Mouse (Mus musculus): ENCODE results near the gene Clec1b. TPM values are rescaled to one million over a fixed set of nuclear protein-coding genes. Genes with fewer than 3 reads are reported as not detected.
A peak's percentile ranks its signal among the peaks of the same experiment; 100 is the strongest.

The Clec1b gene
- polyA plus RNA-seq, 1 experiment, result 2.7 TPM

- H3K4me3 ChIP-seq (replicated peaks; ENCODE audit: extremely low read depth, low read depth, low read length), result no peak overlapping the region
- peaks cover 2% of the 10 kb centered on the region; the same call in 1 of the 2 replicates for H3K4me1 ChIP-seq (ENCODE audit: control insufficient read depth, insufficient read depth, low read length)
- no peak for DNase-seq
- 87% methylated on average over 6 of the region's 6 CpGs for WGBS
- TF ChIP-seq POLR2A (IDR thresholded peaks at IDR 0.05; ENCODE audit: borderline replicate concordance, extremely low read depth, low read depth, low read length) (no peak), CTCF (IDR thresholded peaks at IDR 0.05; ENCODE audit: insufficient read depth, low read length) (no peak)
Measured at GRCm38 (mm10) chr6:129403391-129403790, 6.3 kb downstream of the Clec1b start.

GRCm38 (mm10) chr6:129405999-129406398 lies 8.9 kb downstream of the Clec1b start:
- TF ChIP-seq POLR2A (IDR thresholded peaks at IDR 0.05; ENCODE audit: borderline replicate concordance, extremely low read depth, low read depth, low read length) (no peak), CTCF (IDR thresholded peaks at IDR 0.05; ENCODE audit: insufficient read depth, low read length) (no peak)
- H3K4me1 ChIP-seq (ENCODE audit: control insufficient read depth, insufficient read depth, low read length), result peaks cover 2% of the 10 kb centered on the region; the same call in 1 of the 2 replicates
- DNase-seq, result no peak
- no peak overlapping the region for H3K4me3 ChIP-seq (replicated peaks; ENCODE audit: extremely low read depth, low read depth, low read length)

- no peak for DNase-seq
- 20% methylated on average over 2 of the region's 2 CpGs for WGBS
- Histone ChIP-seq H3K4me1 (ENCODE audit: control insufficient read depth, insufficient read depth, low read length) (peaks cover 2% of the 10 kb centered on the region; the same call in 1 of the 2 replicates), H3K4me3 (replicated peaks; ENCODE audit: extremely low read depth, low read depth, low read length) (no peak overlapping the region)
- TF ChIP-seq CTCF (IDR thresholded peaks at IDR 0.05; ENCODE audit: insufficient read depth, low read length), result no peak
- TF ChIP-seq POLR2A (IDR thresholded peaks at IDR 0.05; ENCODE audit: borderline replicate concordance, extremely low read depth, low read depth, low read length), result no peak
Measured at GRCm38 (mm10) chr6:129407324-129407723, 10.2 kb downstream of the Clec1b start.

- peaks cover 2% of the 10 kb centered on the region; the same call in 1 of the 2 replicates for H3K4me1 ChIP-seq (ENCODE audit: control insufficient read depth, insufficient read depth, low read length)
- DNase-seq, result no peak
- TF ChIP-seq CTCF (IDR thresholded peaks at IDR 0.05; ENCODE audit: insufficient read depth, low read length) (no peak), POLR2A (IDR thresholded peaks at IDR 0.05; ENCODE audit: borderline replicate concordance, extremely low read depth, low read depth, low read length) (no peak)
- H3K4me3 ChIP-seq (replicated peaks; ENCODE audit: extremely low read depth, low read depth, low read length), result no peak within 1 kb of the TSS
- WGBS, result 85% methylated on average over 2 of the region's 2 CpGs
Measured at GRCm38 (mm10) chr6:129408562-129408961, 11.5 kb downstream of the Clec1b start, which contains the start of gene Clec9a. Clec9a (plus strand) TSS chr6:129408862.

- Histone ChIP-seq H3K4me3 (replicated peaks; ENCODE audit: extremely low read depth, low read depth, low read length) (no peak overlapping the region), H3K4me1 (ENCODE audit: control insufficient read depth, insufficient read depth, low read length) (no peaks in the 10 kb centered on the region)
- no peak for TF ChIP-seq POLR2A (IDR thresholded peaks at IDR 0.05; ENCODE audit: borderline replicate concordance, extremely low read depth, low read depth, low read length)
- TF ChIP-seq CTCF (IDR thresholded peaks at IDR 0.05; ENCODE audit: insufficient read depth, low read length), result no peak
- DNase-seq, result no peak
- 74% methylated on average over 1 of the region's 1 CpGs for WGBS
Measured at GRCm38 (mm10) chr6:129414177-129414576, 17.1 kb downstream of the Clec1b start.

GRCm38 (mm10) chr6:129422311-129422710 lies 25.2 kb downstream of the Clec1b start:
- Histone ChIP-seq H3K4me3 (replicated peaks; ENCODE audit: extremely low read depth, low read depth, low read length) (no peak overlapping the region), H3K4me1 (ENCODE audit: control insufficient read depth, insufficient read depth, low read length) (peaks cover 13% of the 10 kb centered on the region)
- no peak for DNase-seq
- 49% methylated on average over 3 of the region's 3 CpGs for WGBS
- TF ChIP-seq CTCF (IDR thresholded peaks at IDR 0.05; ENCODE audit: insufficient read depth, low read length) (no peak), POLR2A (IDR thresholded peaks at IDR 0.05; ENCODE audit: borderline replicate concordance, extremely low read depth, low read depth, low read length) (no peak)

- no peak overlapping the region for H3K4me3 ChIP-seq (replicated peaks; ENCODE audit: extremely low read depth, low read depth, low read length)
- no peak for TF ChIP-seq POLR2A (IDR thresholded peaks at IDR 0.05; ENCODE audit: borderline replicate concordance, extremely low read depth, low read depth, low read length)
- TF ChIP-seq CTCF (IDR thresholded peaks at IDR 0.05; ENCODE audit: insufficient read depth, low read length), result no peak
- no peak for DNase-seq
- WGBS, result 49% methylated on average over 4 of the region's 4 CpGs
- H3K4me1 ChIP-seq (ENCODE audit: control insufficient read depth, insufficient read depth, low read length), result peaks cover 13% of the 10 kb centered on the region
Measured at GRCm38 (mm10) chr6:129423040-129423733, 26.1 kb downstream of the Clec1b start.

- H3K4me1 ChIP-seq (ENCODE audit: control insufficient read depth, insufficient read depth, low read length), result peaks cover 13% of the 10 kb centered on the region
- H3K4me3 ChIP-seq (replicated peaks; ENCODE audit: extremely low read depth, low read depth, low read length), result no peak overlapping the region
- TF ChIP-seq POLR2A (IDR thresholded peaks at IDR 0.05; ENCODE audit: borderline replicate concordance, extremely low read depth, low read depth, low read length), result no peak
- peak; percentile 84 for TF ChIP-seq CTCF (IDR thresholded peaks at IDR 0.05; ENCODE audit: insufficient read depth, low read length)
- WGBS, result 29% methylated on average over 1 of the region's 1 CpGs
- DNase-seq, result peak; percentile 71
Measured at GRCm38 (mm10) chr6:129423734-129424072, 26.6 kb downstream of the Clec1b start.

- TF ChIP-seq CTCF (IDR thresholded peaks at IDR 0.05; ENCODE audit: insufficient read depth, low read length) (no peak), POLR2A (IDR thresholded peaks at IDR 0.05; ENCODE audit: borderline replicate concordance, extremely low read depth, low read depth, low read length) (peak; percentile 68; the same call in 1 of the 2 replicates)
- Histone ChIP-seq H3K4me1 (ENCODE audit: control insufficient read depth, insufficient read depth, low read length) (peaks cover 13% of the 10 kb centered on the region), H3K4me3 (replicated peaks; ENCODE audit: extremely low read depth, low read depth, low read length) (no peak overlapping the region)
- 35% methylated on average over 5 of the region's 5 CpGs for WGBS
- DNase-seq, result no peak
Measured at GRCm38 (mm10) chr6:129425217-129425616, 28.1 kb downstream of the Clec1b start.

GRCm38 (mm10) chr6:129425812-129426211 lies 28.7 kb downstream of the Clec1b start:
- no peak overlapping the region for H3K4me3 ChIP-seq (replicated peaks; ENCODE audit: extremely low read depth, low read depth, low read length)
- WGBS, result 30% methylated on average over 5 of the region's 5 CpGs
- DNase-seq, result peak; percentile 41
- TF ChIP-seq POLR2A (IDR thresholded peaks at IDR 0.05; ENCODE audit: borderline replicate concordance, extremely low read depth, low read depth, low read length) (no peak), CTCF (IDR thresholded peaks at IDR 0.05; ENCODE audit: insufficient read depth, low read length) (no peak)
- peaks cover 13% of the 10 kb centered on the region for H3K4me1 ChIP-seq (ENCODE audit: control insufficient read depth, insufficient read depth, low read length)

Data from lung, adult 2 months (tissue).